Mouse (Mus musculus) forebrain, embryonic 15.5 days (tissue): ENCODE results near the gene Ntn5. TPM values are rescaled to one million over a fixed set of nuclear protein-coding genes. Genes with fewer than 3 reads are reported as not detected.

ENCODE experiments used
- ATAC-seq: fragments of 200-750 bp; cut with Nextera tagmentation; replicated peaks from 2 replicates; pipeline ENCODE4 v1.8.0; 2017; ENCODE audit warnings: mild to moderate bottlenecking, moderate TSS enrichment, moderate library complexity
- H3K27ac ChIP-seq: fragments of 300-500 bp; sonication (generic); replicated peaks from 2 replicates; pipeline ENCODE4 v1.5.1; 2015; ENCODE audit warnings: mild to moderate bottlenecking, inconsistent platforms
- H3K27me3 ChIP-seq: fragments of 300-500 bp; sonication (generic); 2 replicates; pipeline ENCODE4 v1.6.1; 2015; ENCODE audit warnings: inconsistent platforms
- H3K36me3 ChIP-seq: fragments of 300-500 bp; sonication (generic); 2 replicates; pipeline ENCODE4 v1.6.1; 2015; ENCODE audit warnings: mild to moderate bottlenecking, inconsistent platforms
- H3K4me1 ChIP-seq: fragments of 300-500 bp; sonication (generic); 2 replicates; pipeline ENCODE4 v1.6.1; 2015; ENCODE audit warnings: inconsistent platforms
- H3K4me2 ChIP-seq: fragments of 300-500 bp; sonication (generic); replicated peaks from 2 replicates; pipeline ENCODE4 v1.6.1; 2015; ENCODE audit warnings: mild to moderate bottlenecking, inconsistent platforms
- H3K4me3 ChIP-seq: fragments of 300-500 bp; sonication (generic); 2 replicates; pipeline ENCODE4 v1.5.1; 2015; ENCODE audit warnings: mild to moderate bottlenecking, inconsistent platforms
- H3K9ac ChIP-seq: fragments of 300-500 bp; sonication (generic); replicated peaks from 2 replicates; pipeline ENCODE4 v1.6.1; 2015; ENCODE audit warnings: mild to moderate bottlenecking, inconsistent platforms
- H3K9me3 ChIP-seq: fragments of 300-500 bp; sonication (generic); 2 replicates; pipeline ENCODE4 v1.6.1; 2016; ENCODE audit warnings: inconsistent platforms
- WGBS: fragments of 180-500 bp; shearing (Covaris S2); methylation state at CpG from one replicate; pipeline ENCODE4 v1.1.7; 2015; ENCODE audit warnings: mixed read lengths; 5-methylcytosine and 5-hydroxymethylcytosine counted together
- polyA plus RNA-seq: library from polyadenylated mRNA; unstranded; fragments of >200 nt; fragmentation: Nextera tagmentation; extraction: Ambion mirVana; gene quantifications from 2 replicates; pipeline ENCODE4 v1.2.1, GENCODE M21; 2015

Gene Ntn5
- polyA plus RNA-seq, 1 experiment from 2014 or later: 0.29 TPM

DNA sequence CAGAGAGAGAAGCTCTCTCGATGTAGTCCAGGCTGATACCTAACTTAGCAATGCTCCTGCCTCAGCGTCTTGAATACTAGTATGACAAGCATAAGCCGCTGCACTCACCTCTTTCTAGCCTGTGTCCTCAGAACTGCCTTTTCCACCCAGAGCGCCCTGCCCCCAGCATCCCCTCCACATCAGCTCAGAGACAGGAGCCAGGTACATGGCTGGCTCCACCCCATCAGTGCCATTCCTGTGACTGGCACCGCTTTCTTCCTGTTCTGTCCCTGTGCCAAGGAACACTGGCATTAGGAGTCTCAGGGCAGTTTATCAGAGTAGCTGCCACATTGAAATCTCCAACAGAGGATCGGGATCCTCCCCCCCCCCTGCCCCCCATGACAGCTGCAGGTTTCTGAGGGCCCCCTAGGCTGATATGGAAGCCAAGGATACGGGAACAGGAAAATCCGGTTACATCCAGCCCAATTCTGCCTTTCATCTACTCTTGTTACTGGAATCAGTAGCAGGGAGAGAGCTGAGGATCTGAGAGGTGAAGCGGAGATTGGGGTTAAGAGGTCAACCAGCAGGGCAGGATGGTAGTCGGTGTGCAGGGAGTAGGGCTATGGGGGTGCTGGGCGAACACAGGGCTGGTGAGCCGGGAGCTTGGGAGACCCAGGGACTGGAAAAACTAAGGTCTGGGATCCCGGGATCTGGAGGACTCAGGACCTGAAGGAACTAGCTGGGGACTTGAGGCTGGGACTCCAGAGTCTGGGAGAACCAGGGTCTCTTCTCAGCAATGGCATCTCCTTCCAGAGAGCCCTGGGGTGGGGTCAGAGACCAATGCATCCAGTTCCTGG is 18.3 kb upstream of the Ntn5 start:
- Histone ChIP-seq H3K9ac (no peak overlapping the region), H3K9me3 (0 out of 2 replicates have a peak, but pooled peaks cover 2% of the 10 kb centered on the region), H3K27ac (no peak overlapping the region), H3K27me3 (no peaks in the 10 kb centered on the region), H3K4me3 (no peak overlapping the region), H3K36me3 (no peaks in the 10 kb centered on the region), H3K4me1 (no peaks in the 10 kb centered on the region), H3K4me2 (no peak overlapping the region)
- no peak for ATAC-seq
- WGBS: 66% methylated on average over 13 of the region's 13 CpGs

DNA sequence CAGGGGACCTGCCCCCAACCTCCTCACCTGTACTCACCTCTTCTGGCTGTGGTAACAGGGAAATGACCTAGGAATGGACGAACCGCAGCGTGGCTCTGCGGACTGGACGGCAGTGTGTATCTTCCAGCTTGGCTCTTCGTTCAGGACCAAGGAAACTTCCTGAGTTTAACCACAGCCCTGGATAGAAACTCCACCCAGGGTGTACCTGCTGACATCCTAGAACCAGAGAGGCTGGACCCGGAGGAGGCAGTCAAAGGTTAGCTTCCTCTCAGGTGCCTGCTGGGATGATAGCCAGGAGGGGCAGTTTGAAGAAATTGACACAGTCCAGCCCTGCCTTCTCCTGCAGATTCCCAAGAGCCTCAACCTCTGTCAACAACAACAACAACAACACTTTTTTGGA is 17.7 kb upstream of the Ntn5 start, which contains the start of gene Fut2:
Gene Fut2, minus strand, starts transcription at position 234 of the 400 bp plus-strand sequence.
- Histone ChIP-seq H3K4me2 (no peak within 1 kb of the TSS), H3K36me3 (no peaks in the 10 kb centered on the region), H3K9ac (no peak within 1 kb of the TSS), H3K4me1 (no peaks in the 10 kb centered on the region), H3K4me3 (no peak within 1 kb of the TSS), H3K27me3 (no peaks in the 10 kb centered on the region), H3K9me3 (0 out of 2 replicates have a peak, but pooled peaks cover 2% of the 10 kb centered on the region), H3K27ac (no peak within 1 kb of the TSS)
- ATAC-seq: no peak
- WGBS: 89% methylated on average over 7 of the region's 7 CpGs

DNA sequence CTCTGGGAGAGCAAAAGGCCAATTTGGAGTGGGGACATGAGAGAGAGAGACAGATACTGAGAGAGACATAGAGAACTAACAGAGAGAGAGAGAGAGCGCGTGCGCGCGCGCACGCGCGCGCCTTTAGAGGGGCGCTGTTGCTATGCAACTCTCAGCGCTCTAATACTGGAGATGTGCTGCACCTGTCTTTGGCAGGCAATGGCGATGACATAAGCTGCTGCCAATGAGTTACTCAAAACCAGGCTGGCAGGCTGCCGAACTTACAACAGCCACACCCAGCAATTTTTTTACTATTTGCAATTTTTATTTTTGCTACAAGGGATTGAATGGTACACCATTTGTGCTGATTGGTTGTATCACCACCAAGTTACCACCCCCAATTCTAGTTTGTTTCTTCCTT is 16.1 kb upstream of the Ntn5 start:
- Histone ChIP-seq H3K4me2 (no peak overlapping the region), H3K4me1 (no peaks in the 10 kb centered on the region), H3K9ac (no peak overlapping the region), H3K27ac (no peak overlapping the region), H3K9me3 (0 out of 2 replicates have a peak, but pooled peaks cover 2% of the 10 kb centered on the region), H3K36me3 (no peaks in the 10 kb centered on the region), H3K4me3 (no peak overlapping the region), H3K27me3 (no peaks in the 10 kb centered on the region)
- 66% methylated on average over 14 of the region's 14 CpGs for WGBS
- ATAC-seq: no peak

DNA sequence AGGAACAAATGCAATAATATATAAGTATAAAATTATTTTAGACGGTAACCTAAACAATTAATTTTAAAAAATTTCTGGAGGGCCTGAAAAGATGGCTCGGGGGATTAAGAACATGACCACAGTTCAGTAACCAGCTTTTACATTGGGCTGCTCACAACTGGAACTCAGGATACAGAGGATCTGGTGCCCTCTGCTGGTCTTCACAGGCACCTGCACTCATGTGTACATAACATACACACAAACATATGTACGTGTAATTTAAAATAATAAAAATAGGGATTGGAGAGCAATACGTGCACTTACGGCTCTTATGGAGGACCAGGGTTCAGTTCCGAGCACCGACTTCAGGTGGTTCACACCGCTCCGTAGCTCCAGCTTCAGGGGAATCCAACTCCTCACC is 14.9 kb upstream of the Ntn5 start:
- H3K36me3 ChIP-seq: no peaks in the 10 kb centered on the region
- no peak overlapping the region for H3K4me3 ChIP-seq
- H3K27ac ChIP-seq: no peak overlapping the region
- 94% methylated on average over 9 of the region's 9 CpGs for WGBS
- no peak for ATAC-seq
- no peaks in the 10 kb centered on the region for H3K27me3 ChIP-seq
- H3K9me3 ChIP-seq: 0 out of 2 replicates have a peak, but pooled peaks cover 2% of the 10 kb centered on the region
- H3K4me2 ChIP-seq: no peak overlapping the region
- H3K9ac ChIP-seq: no peak overlapping the region
- no peaks in the 10 kb centered on the region for H3K4me1 ChIP-seq

DNA sequence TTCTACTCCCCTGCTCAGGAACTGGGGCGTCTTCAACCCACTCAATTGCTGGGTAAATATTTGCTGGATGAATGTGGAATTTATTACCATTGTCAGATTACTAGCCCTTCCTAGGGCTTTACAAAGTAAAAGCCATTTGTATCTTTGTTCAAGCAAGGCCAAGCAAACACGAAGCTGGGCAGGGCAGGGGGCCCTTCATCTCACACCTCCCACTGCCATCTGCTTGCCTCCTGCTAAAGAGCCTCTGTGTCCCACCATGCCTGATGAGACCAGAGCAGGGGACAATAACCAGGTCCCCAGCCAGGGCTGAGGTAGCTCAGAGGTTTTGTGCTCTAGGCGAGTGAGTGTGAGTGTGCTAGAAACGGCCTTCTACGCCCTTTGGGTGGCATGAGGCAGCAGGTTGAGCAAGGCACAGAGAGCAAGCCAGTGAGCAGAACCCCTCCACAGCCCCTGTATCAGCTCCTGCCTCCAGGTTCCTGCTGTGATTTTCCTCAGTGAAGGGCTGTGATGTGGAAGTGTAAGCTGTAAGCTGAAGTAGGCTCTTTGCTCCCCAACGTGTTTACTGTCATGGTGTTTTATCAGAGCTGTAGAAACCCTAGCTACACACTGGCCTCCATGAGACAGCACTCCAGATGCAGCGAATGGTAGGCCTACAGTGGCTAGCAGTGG is 6.1 kb upstream of the Ntn5 start:
- Histone ChIP-seq H3K27ac (no peak overlapping the region), H3K4me3 (no peak overlapping the region), H3K9ac (no peak overlapping the region), H3K4me1 (peaks cover 6% of the 10 kb centered on the region), H3K36me3 (no peaks in the 10 kb centered on the region), H3K27me3 (no peaks in the 10 kb centered on the region), H3K9me3 (no peaks in the 10 kb centered on the region), H3K4me2 (no peak overlapping the region)
- WGBS: 82% methylated on average over 7 of the region's 7 CpGs
- no peak for ATAC-seq

DNA sequence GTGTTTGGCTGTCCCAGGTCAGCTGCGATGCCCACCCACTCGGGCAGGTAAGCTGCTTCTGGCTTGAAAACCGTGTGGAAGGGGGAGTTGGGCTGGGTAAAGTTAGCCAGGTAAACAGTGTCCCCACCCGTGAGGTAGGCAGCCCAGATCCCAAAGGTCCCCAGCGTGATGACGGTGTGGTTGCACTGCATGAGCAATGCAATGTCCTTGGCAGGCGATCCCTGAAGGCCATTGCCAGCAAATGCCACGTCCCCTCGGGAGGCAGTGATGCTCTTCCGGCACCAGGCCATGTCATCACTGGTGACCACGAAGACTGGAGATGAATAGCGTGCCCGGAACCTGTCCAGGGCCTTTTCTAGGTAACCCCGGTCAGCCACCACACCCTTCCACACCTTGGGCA is 5.3 kb upstream of the Ntn5 start:
- no peaks in the 10 kb centered on the region for H3K27me3 ChIP-seq
- 89% methylated on average over 14 of the region's 14 CpGs for WGBS
- H3K9ac ChIP-seq: no peak overlapping the region
- no peak for ATAC-seq
- no peaks in the 10 kb centered on the region for H3K36me3 ChIP-seq
- no peak overlapping the region for H3K4me3 ChIP-seq
- H3K4me2 ChIP-seq: no peak overlapping the region
- peaks cover 8% of the 10 kb centered on the region for H3K4me1 ChIP-seq
- H3K9me3 ChIP-seq: no peaks in the 10 kb centered on the region
- no peak overlapping the region for H3K27ac ChIP-seq

DNA sequence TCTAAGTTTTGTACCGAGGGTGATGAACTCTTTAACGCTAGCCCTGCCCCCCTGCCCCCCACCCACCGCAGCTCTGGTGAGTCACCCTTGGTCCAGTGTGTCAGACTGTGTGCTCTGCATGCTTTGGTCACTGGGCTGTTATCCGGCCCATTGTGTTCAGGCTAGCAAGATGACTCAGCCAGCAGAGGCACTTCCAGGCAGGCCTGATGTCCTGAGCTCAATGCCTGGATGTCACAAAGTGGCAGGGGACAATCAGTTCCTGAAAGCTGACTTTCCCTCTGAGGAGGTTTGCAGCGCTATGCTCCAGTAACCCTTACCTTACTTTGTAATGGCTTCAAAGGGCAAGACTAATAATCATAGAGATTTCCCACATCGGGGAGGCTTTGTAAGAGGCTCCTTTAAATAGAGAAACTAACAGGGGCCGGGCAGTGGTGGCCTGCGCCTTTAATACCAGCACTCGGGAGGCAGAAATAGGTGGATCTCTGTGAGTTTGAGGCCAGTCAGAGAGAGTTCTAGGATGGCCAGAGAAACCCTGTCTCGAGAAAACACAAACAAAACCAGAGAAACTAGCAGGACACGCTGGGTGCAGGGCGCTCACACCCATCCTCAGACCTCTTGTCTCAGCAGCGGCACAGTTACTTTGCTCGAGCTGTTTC is 3.7 kb upstream of the Ntn5 start:
- Histone ChIP-seq H3K27me3 (no peaks in the 10 kb centered on the region), H3K4me1 (peaks cover 8% of the 10 kb centered on the region), H3K9me3 (no peaks in the 10 kb centered on the region), H3K4me3 (no peak overlapping the region), H3K36me3 (no peaks in the 10 kb centered on the region), H3K27ac (no peak overlapping the region), H3K9ac (no peak overlapping the region), H3K4me2 (no peak overlapping the region)
- 72% methylated on average over 14 of the region's 14 CpGs for WGBS
- ATAC-seq: no peak

- no peak for ATAC-seq
- H3K4me1 ChIP-seq: peaks cover 8% of the 10 kb centered on the region
- WGBS: 89% methylated on average over 8 of the region's 8 CpGs
These were observed 2.6 kb upstream of the Ntn5 start for GRCm38 (mm10) chr7:45681046-45681736.

DNA sequence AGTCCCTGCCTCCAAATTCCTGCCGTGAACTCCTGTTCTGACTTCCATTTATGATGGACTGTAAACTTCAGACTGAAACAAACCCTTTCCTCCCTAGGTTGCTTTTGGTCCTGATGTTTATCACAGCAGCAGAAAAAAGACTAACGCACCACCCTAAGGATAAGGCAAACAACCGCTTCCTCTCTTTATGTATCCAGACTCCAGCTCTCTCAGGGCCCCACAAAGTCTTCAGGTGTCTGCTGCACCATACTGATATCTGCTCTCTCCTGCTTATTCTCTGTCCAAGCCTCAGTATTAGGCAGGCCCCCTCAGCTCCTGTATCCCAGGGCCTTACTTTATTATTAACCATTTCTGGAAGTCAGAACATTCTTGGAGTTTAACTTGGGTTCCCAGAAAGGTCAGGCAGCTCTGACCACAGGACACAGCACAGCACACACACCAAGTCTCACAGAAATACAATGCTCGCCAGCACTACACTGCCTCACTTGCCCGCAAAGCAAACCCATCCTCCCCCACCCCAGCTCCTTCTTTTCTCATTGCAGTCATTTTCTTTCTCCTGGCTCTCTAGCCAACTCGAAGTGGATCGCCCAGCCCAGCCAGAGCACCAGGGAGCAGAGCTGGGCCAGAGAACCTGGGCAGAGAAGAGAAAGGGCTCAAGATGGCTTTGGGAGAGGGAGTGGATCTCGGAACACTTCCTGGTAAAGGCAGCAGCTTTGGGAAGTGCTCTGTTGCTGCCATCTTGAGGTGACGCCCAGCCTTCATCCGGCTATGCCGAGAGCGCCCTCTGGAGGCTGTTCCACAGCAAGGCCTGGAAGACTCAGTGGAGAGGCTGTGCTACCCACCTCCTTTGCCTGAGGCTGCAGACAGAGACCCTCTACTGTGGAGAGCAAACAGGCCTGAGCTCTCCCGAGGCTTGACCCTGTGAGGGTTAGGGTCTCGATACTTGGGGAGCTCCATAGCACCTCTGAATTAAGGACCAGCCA is 1.4 kb upstream of the Ntn5 start:
- Histone ChIP-seq H3K4me1 (peaks cover 8% of the 10 kb centered on the region), H3K4me3 (peak overlapping the region; percentile 16), H3K36me3 (no peaks in the 10 kb centered on the region), H3K4me2 (peak overlapping the region; percentile 32), H3K27ac (peak overlapping the region; percentile 69), H3K9me3 (no peaks in the 10 kb centered on the region), H3K27me3 (no peaks in the 10 kb centered on the region), H3K9ac (0 out of 2 replicates have a peak overlapping the region, but pooled peaks have one; percentile 33)
- WGBS: 29% methylated on average over 14 of the region's 14 CpGs
- peak; percentile 79 for ATAC-seq

More at GRCm38 (mm10) chr7:45681046-45681736, 2.6 kb upstream of the Ntn5 start:
- H3K4me2 ChIP-seq: no peak overlapping the region
- H3K9ac ChIP-seq: no peak overlapping the region
- H3K9me3 ChIP-seq: no peaks in the 10 kb centered on the region
- no peaks in the 10 kb centered on the region for H3K36me3 ChIP-seq
- no peak overlapping the region for H3K4me3 ChIP-seq
- H3K27me3 ChIP-seq: no peaks in the 10 kb centered on the region
- H3K27ac ChIP-seq: no peak overlapping the region

- Histone ChIP-seq H3K4me2 (no peak overlapping the region), H3K36me3 (no peaks in the 10 kb centered on the region), H3K9me3 (no peaks in the 10 kb centered on the region), H3K4me3 (no peak overlapping the region), H3K27ac (no peak overlapping the region), H3K27me3 (no peaks in the 10 kb centered on the region), H3K4me1 (peaks cover 8% of the 10 kb centered on the region), H3K9ac (no peak overlapping the region)
- no peak for ATAC-seq
- WGBS: 75% methylated on average over 10 of the region's 10 CpGs
These were observed 2.0 kb downstream of the Ntn5 start for GRCm38 (mm10) chr7:45685811-45686210.

DNA sequence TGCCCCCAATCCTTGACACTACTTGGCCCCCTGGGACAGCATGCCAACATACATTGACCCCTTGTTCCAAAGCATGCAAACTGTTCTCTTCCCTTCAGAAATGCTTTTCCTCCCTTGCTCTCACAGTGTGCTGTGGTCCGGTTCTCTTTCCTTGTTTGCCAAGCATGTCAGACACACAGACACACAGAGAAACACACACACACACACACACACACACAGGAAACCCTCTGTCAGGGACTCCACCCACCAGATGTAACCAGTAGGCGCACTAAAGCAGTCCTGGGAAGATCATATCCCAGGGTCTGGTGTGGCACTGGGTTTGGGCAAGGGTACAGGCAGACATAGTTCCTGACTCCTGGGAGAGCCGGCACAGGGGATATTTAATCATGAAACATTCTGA is 3.0 kb downstream of the Ntn5 start:
- H3K27me3 ChIP-seq: no peaks in the 10 kb centered on the region
- ATAC-seq: no peak

More for the DNA sequence above, 3.0 kb downstream of the Ntn5 start:
- no peak overlapping the region for H3K27ac ChIP-seq
- no peaks in the 10 kb centered on the region for H3K9me3 ChIP-seq
- no peak overlapping the region for H3K9ac ChIP-seq
- WGBS: 77% methylated on average over 3 of the region's 3 CpGs
- no peak overlapping the region for H3K4me2 ChIP-seq
- no peak overlapping the region for H3K4me3 ChIP-seq
- H3K36me3 ChIP-seq: no peaks in the 10 kb centered on the region
- H3K4me1 ChIP-seq: peaks cover 8% of the 10 kb centered on the region
